Mouse (Mus musculus): ENCODE measurements around the gene Procr.

Procr gene

GRCm38 (mm10) chr2:155802761-155803160, 51.8 kb downstream of the Procr start:
- DNase-seq (ENCODE audit: low read depth in 2 of 2, low spot score in 2 of 2) = peak in 1 of 2 experiments; percentile 15

GRCm38 (mm10) chr2:155804053-155804452, 53.1 kb downstream of the Procr start:
- DNase-seq (ENCODE audit: low read depth in 2 of 2, low spot score in 2 of 2) = no peak

Data from CD8-positive naive resting alpha-beta T cell, adult 2 months (primary cell).